16 mouse cellular contexts compared by ENCODE assay signal in genomic region chr1:193784966-193785365, GRCm38 (mm10).
DNase-seq lines count a peak whose midpoint lies in the region; ATAC-seq and TF ChIP-seq lines count a peak whose summit lies in the region.
"Had no signal": no experiment of that assay in that cellular context is flagged by ENCODE, and none has a peak within 500 bp of the region (broad histone marks: within the 10 kb centered on the region; RNA-seq: fewer than 3 reads in every experiment).

No protein-coding gene starts in this region.

- H3K36me3 ChIP-seq in hindbrain, postnatal 0 days (ENCODE audit: insufficient read depth, low read length), result no peaks in the 10 kb centered on the region
- H3K36me3 ChIP-seq in hindbrain, embryonic 12.5 days, result no peaks in the 10 kb centered on the region
- H3K36me3 ChIP-seq: embryonic facial prominence, embryonic 12.5 days; heart, embryonic 10.5 days had no signal

- TF ChIP-seq CTCF in hindbrain, postnatal 0 days (IDR thresholded peaks at IDR 0.05; ENCODE audit: low read depth), result no peak
- no peak for TF ChIP-seq CTCF in brain, embryonic 14.5 days (IDR thresholded peaks at IDR 0.05; ENCODE audit: borderline replicate concordance, extremely low read depth, insufficient read depth, insufficient read length)

- peak; percentile 56 for DNase-seq in hindbrain, postnatal 0 days (ENCODE audit: low spot score)
- peak; percentile 80 for DNase-seq in brain, embryonic 14.5 days (ENCODE audit: low read depth)
- DNase-seq in cerebellum, adult 18-20 months, result peak; percentile 90 to 95
- peak; percentile 46 to 65 for DNase-seq in layer of hippocampus, adult 8-10 months (ENCODE audit: low spot score in 2 of 2)
- no peak for DNase-seq in spleen, adult 18-20 months
- DNase-seq in adipocyte (ENCODE audit: low spot score), result no peak
- DNase-seq in embryo, embryonic 10 days (ENCODE audit: low spot score), result no peak
- DNase-seq: kidney, postnatal 10 days; liver; lung, postnatal 10 days; retina, postnatal 1 day had no signal

- no peak overlapping the region for H3K4me2 ChIP-seq in hindbrain, postnatal 0 days (ENCODE audit: low read depth, low read length)
- no peak overlapping the region for H3K4me2 ChIP-seq in hindbrain, embryonic 12.5 days (replicated peaks)
- H3K4me2 ChIP-seq: embryonic facial prominence, embryonic 12.5 days had no signal

- no peak overlapping the region for H3K9ac ChIP-seq in hindbrain, postnatal 0 days (replicated peaks; ENCODE audit: low read length)
- H3K9ac ChIP-seq in hindbrain, embryonic 12.5 days, result no peak overlapping the region
- H3K9ac ChIP-seq: embryonic facial prominence, embryonic 12.5 days had no signal

- H3K4me1 ChIP-seq in hindbrain, postnatal 0 days (ENCODE audit: insufficient read depth, low read length), result no peaks in the 10 kb centered on the region; the same call in 1 of the 2 replicates
- no peaks in the 10 kb centered on the region for H3K4me1 ChIP-seq in hindbrain, embryonic 12.5 days
- H3K4me1 ChIP-seq: embryonic facial prominence, embryonic 12.5 days; heart, embryonic 10.5 days had no signal

- H3K27me3 ChIP-seq in hindbrain, postnatal 0 days (ENCODE audit: insufficient read depth, low read length), result no peaks in the 10 kb centered on the region
- no peaks in the 10 kb centered on the region for H3K27me3 ChIP-seq in hindbrain, embryonic 12.5 days
- H3K27me3 ChIP-seq: embryonic facial prominence, embryonic 12.5 days had no signal

- H3K9me3 ChIP-seq in hindbrain, postnatal 0 days (ENCODE audit: low read length), result no peaks in the 10 kb centered on the region
- H3K9me3 ChIP-seq in hindbrain, embryonic 12.5 days (replicated peaks), result no peaks in the 10 kb centered on the region
- H3K9me3 ChIP-seq: embryonic facial prominence, embryonic 12.5 days; heart, embryonic 10.5 days had no signal

- TF ChIP-seq POLR2A in brain, embryonic 14.5 days (IDR thresholded peaks at IDR 0.05; ENCODE audit: borderline replicate concordance, extremely low read depth, insufficient read depth, insufficient read length, poor library complexity, severe bottlenecking), result no peak

- WGBS in hindbrain, postnatal 0 days, result 26% methylated on average over 1 of the region's 1 CpGs
- WGBS in hindbrain, embryonic 12.5 days, result 67% methylated on average over 1 of the region's 1 CpGs

- peak; percentile 43; the same call in 1 of the 2 replicates for ATAC-seq in hindbrain, postnatal 0 days
- ATAC-seq in hindbrain, embryonic 12.5 days (ENCODE audit: low FRiP score), result no peak

- H3K27ac ChIP-seq in hindbrain, postnatal 0 days, result no peak overlapping the region
- no peak overlapping the region for H3K27ac ChIP-seq in hindbrain, embryonic 12.5 days
- H3K27ac ChIP-seq: embryonic facial prominence, embryonic 12.5 days; heart, embryonic 10.5 days; stomach, postnatal 0 days had no signal

- no peak overlapping the region for H3K4me3 ChIP-seq in hindbrain, postnatal 0 days (ENCODE audit: low read length)
- no peak overlapping the region for H3K4me3 ChIP-seq in hindbrain, embryonic 12.5 days
- H3K4me3 ChIP-seq: embryonic facial prominence, embryonic 12.5 days; heart, embryonic 10.5 days; myocyte had no signal

Comparison
In these comparisons a context has a peak if more than half of its experiments do, and no peak if none do; other contexts are left out.
1. DNase-seq: peak in hindbrain, postnatal 0 days (single experiment), brain, embryonic 14.5 days (single experiment), cerebellum, adult 18-20 months (2 of 2) and layer of hippocampus, adult 8-10 months (2 of 2); none in spleen, adult 18-20 months (0 of 2), adipocyte (single experiment) and embryo, embryonic 10 days (single experiment).